Mouse (Mus musculus) lung, embryonic 16.5 days (tissue): ENCODE results near the gene Galnt3. TPM values are rescaled to one million over a fixed set of nuclear protein-coding genes. Genes with fewer than 3 reads are reported as not detected.

Experiments
- ATAC-seq: fragments of 200-750 bp; cut with Nextera tagmentation; 2 replicates; pipeline ENCODE4 v1.8.0; 2017; ENCODE audit warnings: low read depth, mild to moderate bottlenecking, moderate library complexity
- H3K27ac ChIP-seq: fragments of 300-500 bp; sonication (generic); 2 replicates; pipeline ENCODE4 v1.5.1; 2014; ENCODE audit warnings: mild to moderate bottlenecking, control low read depth, low read length
- H3K27me3 ChIP-seq: fragments of 300-500 bp; sonication (generic); 2 replicates; pipeline ENCODE4 v1.6.1; 2014; ENCODE audit warnings: low read depth, low read length, mixed read lengths; ENCODE audit not compliant: control insufficient read depth, insufficient read depth
- H3K36me3 ChIP-seq: fragments of 300-500 bp; sonication (generic); 2 replicates; pipeline ENCODE4 v1.6.1; 2014; ENCODE audit warnings: low read length; ENCODE audit not compliant: control insufficient read depth, insufficient read depth
- H3K4me1 ChIP-seq: fragments of 300-500 bp; sonication (generic); replicated peaks from 2 replicates; pipeline ENCODE4 v1.6.1; 2014; ENCODE audit warnings: low read length, mixed read lengths; ENCODE audit not compliant: control insufficient read depth, insufficient read depth
- H3K4me2 ChIP-seq: fragments of 300-500 bp; sonication (generic); 2 replicates; pipeline ENCODE4 v1.6.1; 2014; ENCODE audit warnings: low read depth, low read length, control low read depth
- H3K4me3 ChIP-seq: fragments of 300-500 bp; sonication (generic); 2 replicates; pipeline ENCODE4 v1.5.1; 2014; ENCODE audit warnings: mild to moderate bottlenecking, low read length, control low read depth
- H3K9ac ChIP-seq: fragments of 300-500 bp; sonication (generic); 2 replicates; pipeline ENCODE4 v1.6.1; 2014; ENCODE audit warnings: low read length, control low read depth
- H3K9me3 ChIP-seq: fragments of 300-500 bp; sonication (generic); 2 replicates; pipeline ENCODE4 v1.6.1; 2016; ENCODE audit warnings: low read length; ENCODE audit not compliant: control insufficient read depth
- WGBS: fragments of 180-500 bp; shearing (Covaris S2); extraction: QIAGEN DNeasy Blood & Tissue Kit; methylation state at CpG from one replicate; pipeline ENCODE4 v1.1.7; 2014; 5-methylcytosine and 5-hydroxymethylcytosine counted together
- polyA plus RNA-seq: library from polyadenylated mRNA; unstranded; fragments of >200 nt; fragmentation: Nextera tagmentation; extraction: Ambion mirVana; gene quantifications from 2 replicates; pipeline ENCODE4 v1.2.1, GENCODE M21; 2015

Galnt3 gene
- polyA plus RNA-seq, 1 experiment from 2014 or later, result 15.7 TPM

DNA sequence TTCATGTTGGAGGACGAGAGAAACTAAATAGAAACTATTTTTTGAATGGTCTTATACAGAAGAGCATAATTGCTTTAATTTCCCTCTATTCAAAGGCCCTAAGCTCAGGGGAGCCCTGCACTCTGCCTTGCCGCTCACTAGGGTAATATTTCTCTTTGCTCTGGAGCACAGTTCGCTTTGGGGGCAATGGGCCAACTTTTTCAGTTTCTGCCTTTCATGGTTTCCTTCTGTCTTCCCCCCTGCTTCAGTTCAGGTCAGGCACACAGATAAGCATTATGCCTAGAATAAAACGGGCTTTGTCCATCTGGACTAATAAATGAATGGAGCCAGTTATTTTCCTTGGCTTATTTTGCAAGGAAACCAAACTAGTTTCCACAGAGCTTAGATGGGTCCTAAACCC, 21.7 kb upstream of the Galnt3 start:
- 46% methylated on average over 4 of the region's 4 CpGs for WGBS
- Histone ChIP-seq H3K4me3 (no peak overlapping the region), H3K4me1 (0 out of 2 replicates have a peak, but pooled peaks cover 2% of the 10 kb centered on the region), H3K4me2 (no peak overlapping the region), H3K9ac (no peak overlapping the region), H3K9me3 (no peaks in the 10 kb centered on the region), H3K27me3 (no peaks in the 10 kb centered on the region), H3K36me3 (no peaks in the 10 kb centered on the region), H3K27ac (no peak overlapping the region)
- ATAC-seq, result no peak

DNA sequence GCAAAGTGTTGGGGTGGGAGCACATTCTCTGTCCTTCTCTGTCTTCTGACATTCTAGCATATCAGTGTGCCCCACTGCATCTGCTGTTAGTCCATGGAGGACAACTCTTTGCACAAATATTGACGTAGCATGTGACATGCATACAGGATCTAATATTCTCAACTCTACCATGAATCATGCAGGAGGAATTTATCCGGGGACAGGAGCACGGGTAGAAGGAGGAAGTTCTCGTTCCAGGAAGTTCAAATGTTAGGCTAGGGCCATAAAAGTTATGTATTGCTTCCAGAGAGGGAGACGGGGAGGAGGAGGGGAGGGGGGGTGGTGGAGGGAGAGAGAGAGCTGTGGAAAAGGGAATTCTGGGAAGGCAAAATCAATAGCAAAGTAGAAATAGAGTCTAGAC, 20.0 kb upstream of the Galnt3 start:
- 14% methylated on average over 5 of the region's 5 CpGs for WGBS
- no peak overlapping the region for H3K4me2 ChIP-seq
- no peak overlapping the region for H3K4me3 ChIP-seq
- no peaks in the 10 kb centered on the region for H3K9me3 ChIP-seq
- no peaks in the 10 kb centered on the region for H3K36me3 ChIP-seq
- H3K27ac ChIP-seq, result no peak overlapping the region
- H3K9ac ChIP-seq, result no peak overlapping the region
- H3K4me1 ChIP-seq, result 0 out of 2 replicates have a peak, but pooled peaks cover 2% of the 10 kb centered on the region
- ATAC-seq, result no peak; the same call in 1 of the 2 replicates
- H3K27me3 ChIP-seq, result no peaks in the 10 kb centered on the region

DNA sequence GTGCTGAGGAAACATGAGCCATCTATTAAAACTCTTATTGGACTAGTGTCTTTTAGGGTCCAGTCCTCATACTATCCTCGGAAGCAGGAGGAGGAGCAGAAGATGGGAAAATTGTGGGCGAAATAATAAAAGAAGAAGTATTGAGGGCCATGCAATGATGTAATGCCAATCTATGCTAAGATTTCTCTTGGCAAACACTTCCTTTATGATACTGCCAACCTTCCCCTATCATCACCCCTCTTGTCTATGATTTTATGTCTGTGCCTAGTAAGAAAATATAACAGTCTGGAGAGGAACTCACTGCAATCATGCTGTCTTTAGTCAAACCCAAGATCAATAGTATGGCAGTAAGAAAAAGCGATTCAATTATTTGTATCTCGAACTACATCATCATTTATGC, 18.5 kb upstream of the Galnt3 start:
- 91% methylated on average over 4 of the region's 4 CpGs for WGBS

DNA sequence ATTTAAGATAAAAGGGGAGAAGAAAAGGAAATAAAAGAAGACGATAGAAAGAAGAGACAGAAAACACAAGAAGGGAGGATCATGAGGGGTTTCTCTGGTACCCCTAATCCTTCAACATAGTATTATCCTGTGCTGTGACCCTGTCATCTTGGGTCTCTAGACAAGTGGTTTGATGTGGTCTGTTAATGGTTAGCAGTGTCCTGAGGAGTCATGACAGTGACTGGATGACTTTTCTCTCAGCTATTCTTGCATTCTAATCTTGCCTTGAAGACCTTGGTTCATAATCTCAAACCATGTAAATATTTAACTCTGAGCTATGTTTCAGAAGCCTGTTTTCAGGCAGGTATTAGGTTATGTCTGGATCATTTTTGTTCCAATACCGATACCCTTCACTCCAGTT, 17.9 kb upstream of the Galnt3 start:
- no peak for ATAC-seq
- 83% methylated on average over 2 of the region's 2 CpGs for WGBS
- H3K4me1 ChIP-seq, result 0 out of 2 replicates have a peak, but pooled peaks cover 2% of the 10 kb centered on the region

More for the DNA sequence above, 18.5 kb upstream of the Galnt3 start:
- no peak overlapping the region for H3K4me2 ChIP-seq
- no peaks in the 10 kb centered on the region for H3K9me3 ChIP-seq
- H3K36me3 ChIP-seq, result no peaks in the 10 kb centered on the region
- H3K27ac ChIP-seq, result no peak overlapping the region
- H3K4me3 ChIP-seq, result no peak overlapping the region
- no peaks in the 10 kb centered on the region for H3K27me3 ChIP-seq
- no peak overlapping the region for H3K9ac ChIP-seq
- ATAC-seq, result no peak
- H3K4me1 ChIP-seq, result 0 out of 2 replicates have a peak, but pooled peaks cover 2% of the 10 kb centered on the region

GRCm38 (mm10) chr2:66142268-66142667, 17.5 kb upstream of the Galnt3 start:
- H3K27ac ChIP-seq, result no peak overlapping the region
- H3K9me3 ChIP-seq, result no peaks in the 10 kb centered on the region
- WGBS, result 93% methylated on average over 2 of the region's 2 CpGs
- no peak overlapping the region for H3K9ac ChIP-seq
- 0 out of 2 replicates have a peak, but pooled peaks cover 2% of the 10 kb centered on the region for H3K4me1 ChIP-seq
- H3K36me3 ChIP-seq, result no peaks in the 10 kb centered on the region
- no peak for ATAC-seq
- H3K4me2 ChIP-seq, result no peak overlapping the region
- no peak overlapping the region for H3K4me3 ChIP-seq
- no peaks in the 10 kb centered on the region for H3K27me3 ChIP-seq

More for the DNA sequence above, 17.9 kb upstream of the Galnt3 start:
- H3K9me3 ChIP-seq, result no peaks in the 10 kb centered on the region
- H3K4me2 ChIP-seq, result no peak overlapping the region
- no peak overlapping the region for H3K27ac ChIP-seq
- no peaks in the 10 kb centered on the region for H3K36me3 ChIP-seq
- H3K9ac ChIP-seq, result no peak overlapping the region
- H3K27me3 ChIP-seq, result no peaks in the 10 kb centered on the region
- no peak overlapping the region for H3K4me3 ChIP-seq

DNA sequence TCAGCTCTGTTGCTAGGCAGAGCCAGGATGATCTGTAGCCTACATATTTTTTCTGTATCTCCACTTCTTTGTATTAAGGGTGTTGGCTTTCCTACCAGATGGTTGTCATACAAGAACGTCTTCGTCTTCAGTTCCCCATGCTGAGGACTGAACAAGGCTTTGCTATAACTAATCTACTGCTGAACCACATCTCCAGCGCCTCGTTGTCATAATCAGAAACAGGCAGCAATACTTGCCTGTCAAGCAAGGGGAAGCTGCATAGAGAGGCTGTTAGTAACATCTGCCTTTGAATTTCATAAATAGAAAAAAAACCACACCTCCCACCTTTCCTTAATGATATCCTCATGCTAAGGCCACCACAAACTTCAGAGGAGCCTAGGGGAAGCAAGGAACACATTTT, 15.5 kb upstream of the Galnt3 start:
- Histone ChIP-seq H3K27ac (no peak overlapping the region), H3K9ac (no peak overlapping the region), H3K4me3 (no peak overlapping the region), H3K9me3 (no peaks in the 10 kb centered on the region), H3K4me2 (no peak overlapping the region), H3K4me1 (0 out of 2 replicates have a peak, but pooled peaks cover 2% of the 10 kb centered on the region), H3K27me3 (no peaks in the 10 kb centered on the region), H3K36me3 (no peaks in the 10 kb centered on the region)
- 0 out of 2 replicates have a peak, but pooled peaks have one; percentile 23 for ATAC-seq
- WGBS, result 48% methylated on average over 4 of the region's 4 CpGs

GRCm38 (mm10) chr2:66131862-66132544, 7.2 kb upstream of the Galnt3 start:
- Histone ChIP-seq H3K27ac (no peak overlapping the region), H3K9me3 (no peaks in the 10 kb centered on the region), H3K9ac (no peak overlapping the region), H3K4me1 (no peaks in the 10 kb centered on the region; the same call in 1 of the 2 replicates), H3K4me2 (no peak overlapping the region), H3K4me3 (no peak overlapping the region), H3K36me3 (no peaks in the 10 kb centered on the region), H3K27me3 (no peaks in the 10 kb centered on the region)
- ATAC-seq, result peak; percentile 93
- WGBS, result 29% methylated on average over 8 of the region's 8 CpGs

GRCm38 (mm10) chr2:66128941-66129340, 4.1 kb upstream of the Galnt3 start:
- Histone ChIP-seq H3K9me3 (no peaks in the 10 kb centered on the region), H3K27me3 (peaks cover 5% of the 10 kb centered on the region), H3K27ac (no peak overlapping the region), H3K36me3 (no peaks in the 10 kb centered on the region), H3K4me2 (no peak overlapping the region), H3K4me1 (peaks cover 2% of the 10 kb centered on the region), H3K4me3 (no peak overlapping the region), H3K9ac (no peak overlapping the region)
- 87% methylated on average over 2 of the region's 2 CpGs for WGBS
- no peak for ATAC-seq

DNA sequence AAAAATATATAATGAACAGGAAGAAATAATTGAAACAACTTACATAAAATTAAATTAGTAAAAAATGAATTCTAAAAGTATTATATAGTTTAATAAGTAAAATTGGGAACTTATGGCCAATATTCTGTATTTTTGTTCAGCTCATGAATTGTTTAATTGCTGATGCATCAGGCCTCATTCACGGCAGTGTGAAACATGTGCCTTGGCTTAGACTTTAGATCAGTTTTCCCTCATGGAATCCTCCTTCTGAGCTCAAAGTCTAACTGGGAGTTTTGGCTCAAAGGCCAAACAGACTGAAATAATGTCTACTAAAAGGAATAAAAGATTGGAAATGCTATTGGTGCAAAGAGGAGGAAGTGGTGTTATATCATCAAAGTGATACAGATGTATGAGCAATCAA, 2.7 kb upstream of the Galnt3 start:
- no peak overlapping the region for H3K27ac ChIP-seq
- no peaks in the 10 kb centered on the region for H3K36me3 ChIP-seq
- no peaks in the 10 kb centered on the region for H3K9me3 ChIP-seq
- peaks cover 5% of the 10 kb centered on the region for H3K4me1 ChIP-seq
- peaks cover 9% of the 10 kb centered on the region for H3K27me3 ChIP-seq
- no peak overlapping the region for H3K4me2 ChIP-seq
- no peak overlapping the region for H3K9ac ChIP-seq
- ATAC-seq, result no peak
- no peak overlapping the region for H3K4me3 ChIP-seq
- WGBS, result 77% methylated on average over 1 of the region's 1 CpGs
